ENCODE assay signal across 9 mouse cellular contexts in the genomic region with DNA sequence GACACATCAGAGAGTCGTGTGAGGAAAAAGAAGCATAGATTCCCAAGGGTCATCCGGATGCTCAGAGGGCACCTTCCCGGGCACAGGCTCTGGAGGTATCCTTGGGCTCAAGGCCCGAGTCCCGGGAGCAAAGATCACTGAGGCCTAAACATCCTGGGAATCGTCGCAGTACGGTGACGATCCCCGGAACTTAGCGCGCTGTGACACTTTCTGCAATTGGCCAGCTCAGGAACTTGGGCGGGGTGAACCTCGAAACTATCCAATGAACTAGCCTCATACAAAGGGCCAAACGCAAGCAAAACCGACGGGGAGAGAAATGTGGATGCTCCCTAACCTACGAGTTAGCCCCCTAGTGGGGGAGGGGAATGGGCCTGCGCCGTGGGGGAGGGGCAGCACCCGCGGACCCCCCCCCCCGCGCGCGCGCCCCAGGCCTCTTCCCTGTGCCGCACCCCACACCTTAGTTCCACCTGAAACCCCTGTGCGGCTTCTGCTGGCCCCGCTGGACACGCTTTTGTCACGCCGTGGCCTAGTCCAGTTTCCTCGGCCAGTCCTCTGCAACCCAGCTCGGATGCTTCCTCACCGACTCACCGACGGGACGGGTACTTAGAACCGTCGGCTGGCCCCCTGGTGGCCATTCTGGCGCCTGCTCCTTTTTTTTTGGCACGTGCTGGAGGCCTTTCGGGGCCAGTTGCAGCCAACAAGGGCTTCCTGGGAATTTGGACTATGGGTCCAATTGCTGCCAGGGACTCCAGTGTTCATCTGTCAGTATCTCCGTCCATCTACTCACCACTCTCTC. TPM values are rescaled to one million over a fixed set of nuclear protein-coding genes. Genes with fewer than 3 reads are reported as not detected.
DNase-seq lines count a peak whose midpoint lies in the region; ATAC-seq and TF ChIP-seq lines count a peak whose summit lies in the region.
"Had no signal": no experiment of that assay in that cellular context is flagged by ENCODE, and none has a peak within 500 bp of the region (broad histone marks: within the 10 kb centered on the region; RNA-seq: fewer than 3 reads in every experiment).

No protein-coding gene starts in this region.

- H3K4me1 ChIP-seq in heart, embryonic 12.5 days (replicated peaks), result peaks cover 31% of the 10 kb centered on the region
- peaks cover 19% of the 10 kb centered on the region; the same call in 1 of the 2 replicates for H3K4me1 ChIP-seq in kidney, postnatal 0 days (replicated peaks; ENCODE audit: insufficient read depth, low read length)
- peaks cover 45% of the 10 kb centered on the region for H3K4me1 ChIP-seq in liver, embryonic 12.5 days
- H3K4me1 ChIP-seq in stomach, embryonic 15.5 days, result peaks cover 24% of the 10 kb centered on the region

- peak overlapping the region; percentile 95 for H3K4me2 ChIP-seq in heart, embryonic 12.5 days
- H3K4me2 ChIP-seq in kidney, postnatal 0 days (ENCODE audit: low read length), result peak overlapping the region; percentile 52
- peak overlapping the region; percentile 92 for H3K4me2 ChIP-seq in liver, embryonic 12.5 days
- H3K4me2 ChIP-seq in stomach, embryonic 15.5 days, result peak overlapping the region; percentile 52

- DNase-seq in CD4-positive helper T cell, adult 2 months (ENCODE audit: low read depth, low spot score), result peak; percentile 99
- peak; percentile 97 for DNase-seq in brain, embryonic 18.5 days (ENCODE audit: low read depth, low spot score)
- DNase-seq in kidney, postnatal 0 days (ENCODE audit: low spot score), result peak; percentile 97
- DNase-seq in natural killer cell, adult 2 months (ENCODE audit: low spot score in 2 of 2), result peak; percentile 96 to 97

- peak overlapping the region; percentile 99 for H3K9ac ChIP-seq in heart, embryonic 12.5 days
- peak overlapping the region; percentile 100 for H3K9ac ChIP-seq in kidney, postnatal 0 days (ENCODE audit: low read depth, low read length)
- peak overlapping the region; percentile 98 for H3K9ac ChIP-seq in liver, embryonic 12.5 days
- peak overlapping the region; percentile 99 for H3K9ac ChIP-seq in stomach, embryonic 15.5 days

- H3K27ac ChIP-seq in heart, embryonic 12.5 days (ENCODE audit: poor library complexity, severe bottlenecking), result peak overlapping the region; percentile 98
- peak overlapping the region; percentile 99 for H3K27ac ChIP-seq in kidney, postnatal 0 days
- H3K27ac ChIP-seq in liver, embryonic 12.5 days, result peak overlapping the region; percentile 94
- H3K27ac ChIP-seq in stomach, embryonic 15.5 days, result peak overlapping the region; percentile 98

- ATAC-seq in erythroid progenitor cell, adult 5-6 weeks (replicated peaks; ENCODE audit: low FRiP score, poor library complexity, severe bottlenecking), result peak; percentile 75
- peak; percentile 90 for ATAC-seq in heart, embryonic 12.5 days (ENCODE audit: insufficient number of reproducible peaks, low FRiP score)
- peak; percentile 90 for ATAC-seq in kidney, postnatal 0 days (replicated peaks; ENCODE audit: low FRiP score, low read depth)
- ATAC-seq in liver, embryonic 12.5 days, result peak; percentile 79
- peak; percentile 82 for ATAC-seq in stomach, embryonic 15.5 days (ENCODE audit: insufficient read depth, low FRiP score, low read depth)

- WGBS in heart, embryonic 12.5 days, result 1% methylated on average over 43 of the region's 45 CpGs
- WGBS in kidney, postnatal 0 days, result 0% methylated on average over 40 of the region's 45 CpGs
- under 1% methylated on average over 43 of the region's 45 CpGs for WGBS in liver, embryonic 12.5 days (ENCODE audit: insufficient replicate concordance)
- WGBS in stomach, embryonic 15.5 days, result under 1% methylated on average over 45 of the region's 45 CpGs

- peaks cover 14% of the 10 kb centered on the region for H3K36me3 ChIP-seq in heart, embryonic 12.5 days
- H3K36me3 ChIP-seq in kidney, postnatal 0 days (ENCODE audit: insufficient read depth, low read length), result peaks cover 2% of the 10 kb centered on the region; the same call in 1 of the 2 replicates
- peaks cover 32% of the 10 kb centered on the region for H3K36me3 ChIP-seq in liver, embryonic 12.5 days
- H3K36me3 ChIP-seq in stomach, embryonic 15.5 days, result peaks cover 5% of the 10 kb centered on the region

- peak; percentile 86 for TF ChIP-seq CTCF in kidney, postnatal 0 days (IDR thresholded peaks at IDR 0.05; ENCODE audit: low read depth)

- no peaks in the 10 kb centered on the region for H3K27me3 ChIP-seq in heart, embryonic 12.5 days (replicated peaks)
- no peaks in the 10 kb centered on the region for H3K27me3 ChIP-seq in kidney, postnatal 0 days (ENCODE audit: insufficient read depth, low read length)
- peaks cover 7% of the 10 kb centered on the region for H3K27me3 ChIP-seq in liver, embryonic 12.5 days (replicated peaks)
- no peaks in the 10 kb centered on the region for H3K27me3 ChIP-seq in stomach, embryonic 15.5 days (replicated peaks)

- H3K4me3 ChIP-seq in heart, embryonic 12.5 days, result peak overlapping the region; percentile 98
- peak overlapping the region; percentile 100 for H3K4me3 ChIP-seq in kidney, postnatal 0 days (replicated peaks; ENCODE audit: low read depth, low read length)
- peak overlapping the region; percentile 98 for H3K4me3 ChIP-seq in liver, embryonic 12.5 days
- peak overlapping the region; percentile 98 for H3K4me3 ChIP-seq in stomach, embryonic 15.5 days (replicated peaks)

- H3K9me3 ChIP-seq in heart, embryonic 12.5 days (replicated peaks), result no peaks in the 10 kb centered on the region
- no peaks in the 10 kb centered on the region for H3K9me3 ChIP-seq in kidney, postnatal 0 days (replicated peaks; ENCODE audit: low read length)
- no peaks in the 10 kb centered on the region for H3K9me3 ChIP-seq in liver, embryonic 12.5 days (replicated peaks)
- no peaks in the 10 kb centered on the region for H3K9me3 ChIP-seq in stomach, embryonic 15.5 days

RNA-seq across cellular contexts. Expression of gene Ube2i, which starts 0.5 kb away (rescaled TPM):
- 197 and 220 TPM in 2 replicates for total RNA-seq in erythroid progenitor cell, adult 5-6 weeks (2015; ENCODE audit: low replicate concordance)
- 152 and 166 TPM in 2 replicates for total RNA-seq in erythroid progenitor cell, adult 5-6 weeks (2017; ENCODE audit: low replicate concordance)
- polyA plus RNA-seq in heart, embryonic 12.5 days (2016; fragmentation: Nextera tagmentation; extraction: Ambion mirVana), result 459 and 468 TPM in 2 replicates
- 501 and 544 TPM in 2 replicates for polyA plus RNA-seq in kidney, postnatal 0 days (2015; fragmentation: Nextera tagmentation; extraction: Ambion mirVana)
- polyA plus RNA-seq in liver, embryonic 12.5 days (2016; fragmentation: Nextera tagmentation; extraction: Ambion mirVana), result 437 and 442 TPM in 2 replicates
- 503 and 542 TPM in 2 replicates for polyA plus RNA-seq in stomach, embryonic 15.5 days (2015; fragmentation: Nextera tagmentation; extraction: Ambion mirVana)

RNA-seq across cellular contexts. Expression of gene Baiap3, which starts 17.7 kb away (rescaled TPM):
- not detected in 2 replicates for total RNA-seq in erythroid progenitor cell, adult 5-6 weeks (2015; ENCODE audit: low replicate concordance)
- total RNA-seq in erythroid progenitor cell, adult 5-6 weeks (2017; ENCODE audit: low replicate concordance), result not detected in 2 replicates
- 0.18 and 0.42 TPM in 2 replicates for polyA plus RNA-seq in heart, embryonic 12.5 days (2016; fragmentation: Nextera tagmentation; extraction: Ambion mirVana)
- polyA plus RNA-seq in kidney, postnatal 0 days (2015; fragmentation: Nextera tagmentation; extraction: Ambion mirVana), result 1.0 and 1.5 TPM in 2 replicates
- 0.30 and 0.44 TPM in 2 replicates for polyA plus RNA-seq in liver, embryonic 12.5 days (2016; fragmentation: Nextera tagmentation; extraction: Ambion mirVana)
- 3.3 and 7.2 TPM in 2 replicates for polyA plus RNA-seq in stomach, embryonic 15.5 days (2015; fragmentation: Nextera tagmentation; extraction: Ambion mirVana)

RNA-seq across cellular contexts. Expression of gene Prss34, which starts 24.3 kb away (rescaled TPM):
- 101 and 104 TPM in 2 replicates for total RNA-seq in erythroid progenitor cell, adult 5-6 weeks (2015; ENCODE audit: low replicate concordance)
- 38.0 and 42.1 TPM in 2 replicates for total RNA-seq in erythroid progenitor cell, adult 5-6 weeks (2017; ENCODE audit: low replicate concordance)
- not detected in 2 replicates for polyA plus RNA-seq in heart, embryonic 12.5 days (2016; fragmentation: Nextera tagmentation; extraction: Ambion mirVana)
- 0.09 and 0.18 TPM in 2 replicates for polyA plus RNA-seq in kidney, postnatal 0 days (2015; fragmentation: Nextera tagmentation; extraction: Ambion mirVana)
- not detected in 2 replicates for polyA plus RNA-seq in liver, embryonic 12.5 days (2016; fragmentation: Nextera tagmentation; extraction: Ambion mirVana)
- 1.8 TPM in 2 replicates for polyA plus RNA-seq in stomach, embryonic 15.5 days (2015; fragmentation: Nextera tagmentation; extraction: Ambion mirVana)
- total RNA-seq: layer of hippocampus, postnatal 25 days had no signal

RNA-seq across cellular contexts. Expression of gene Tsr3, which starts 33.9 kb away (rescaled TPM):
- 2.9 TPM in 1 of 2 replicates, not detected in the other for total RNA-seq in erythroid progenitor cell, adult 5-6 weeks (2015; ENCODE audit: low replicate concordance)
- 3.1 and 6.5 TPM in 2 replicates for total RNA-seq in erythroid progenitor cell, adult 5-6 weeks (2017; ENCODE audit: low replicate concordance)
- 33.3 and 34.1 TPM in 2 replicates for polyA plus RNA-seq in heart, embryonic 12.5 days (2016; fragmentation: Nextera tagmentation; extraction: Ambion mirVana)
- polyA plus RNA-seq in kidney, postnatal 0 days (2015; fragmentation: Nextera tagmentation; extraction: Ambion mirVana), result 50.1 and 52.3 TPM in 2 replicates
- polyA plus RNA-seq in liver, embryonic 12.5 days (2016; fragmentation: Nextera tagmentation; extraction: Ambion mirVana), result 32.6 and 33.3 TPM in 2 replicates
- 42.8 and 43.1 TPM in 2 replicates for polyA plus RNA-seq in stomach, embryonic 15.5 days (2015; fragmentation: Nextera tagmentation; extraction: Ambion mirVana)

RNA-seq across cellular contexts. Expression of gene Gnptg, which starts 34.0 kb away (rescaled TPM):
- total RNA-seq in erythroid progenitor cell, adult 5-6 weeks (2015; ENCODE audit: low replicate concordance), result 10.5 and 13.8 TPM in 2 replicates
- total RNA-seq in erythroid progenitor cell, adult 5-6 weeks (2017; ENCODE audit: low replicate concordance), result 5.8 and 8.4 TPM in 2 replicates
- polyA plus RNA-seq in heart, embryonic 12.5 days (2016; fragmentation: Nextera tagmentation; extraction: Ambion mirVana), result 25.0 TPM in 2 replicates
- 68.8 and 71.2 TPM in 2 replicates for polyA plus RNA-seq in kidney, postnatal 0 days (2015; fragmentation: Nextera tagmentation; extraction: Ambion mirVana)
- polyA plus RNA-seq in liver, embryonic 12.5 days (2016; fragmentation: Nextera tagmentation; extraction: Ambion mirVana), result 22.2 and 24.4 TPM in 2 replicates
- polyA plus RNA-seq in stomach, embryonic 15.5 days (2015; fragmentation: Nextera tagmentation; extraction: Ambion mirVana), result 41.9 and 44.2 TPM in 2 replicates

Comparison
In these comparisons a context has a peak if more than half of its experiments do, and no peak if none do; other contexts are left out.
1. Peak in every context shown above with its lines: DNase-seq, ATAC-seq, H3K4me3 ChIP-seq and H3K27ac ChIP-seq.